Mouse (Mus musculus) urinary bladder, postnatal 10 days (tissue): ENCODE results near the gene Wnt10b.

Source experiments
- DNase-seq: peaks from one replicate; pipeline ENCODE4 v3.0.0; 2022; ENCODE audit warnings: low spot score

Wnt10b gene

GRCm38 (mm10) chr15:98729791-98730545, 48.0 kb downstream of the Wnt10b start:
- no peak for DNase-seq

DNA sequence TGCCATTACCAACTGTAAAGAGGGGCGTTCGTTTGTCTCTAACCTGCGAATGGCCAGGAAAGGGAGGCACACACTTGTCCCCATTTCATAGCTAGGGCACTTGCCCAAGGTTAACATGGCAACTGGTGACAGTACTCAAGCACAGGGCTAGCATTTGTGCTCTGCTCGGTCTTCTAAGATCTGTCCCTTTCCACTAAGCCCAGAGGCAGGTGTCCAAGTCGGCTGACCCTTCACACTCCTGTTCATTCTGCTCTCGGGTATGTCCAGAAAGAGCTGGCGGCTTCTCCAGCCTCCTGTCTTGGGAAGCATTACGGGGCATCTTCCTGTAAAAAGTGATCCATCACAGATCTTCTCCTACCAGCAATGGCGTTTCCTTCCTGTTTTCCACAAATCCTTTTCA, 49.6 kb downstream of the Wnt10b start:
- no peak for DNase-seq

GRCm38 (mm10) chr15:98727443-98728321, 50.3 kb downstream of the Wnt10b start, which contains the start of gene Fkbp11:
Gene Fkbp11, minus strand, starts transcription at chr15:98728198.
- no peak for DNase-seq

- no peak for DNase-seq
Measured at GRCm38 (mm10) chr15:98726746-98727145, 51.2 kb downstream of the Wnt10b start.

GRCm38 (mm10) chr15:98726079-98726478, 51.9 kb downstream of the Wnt10b start:
- DNase-seq: no peak

GRCm38 (mm10) chr15:98724441-98724840, 53.5 kb downstream of the Wnt10b start:
- no peak for DNase-seq

DNA sequence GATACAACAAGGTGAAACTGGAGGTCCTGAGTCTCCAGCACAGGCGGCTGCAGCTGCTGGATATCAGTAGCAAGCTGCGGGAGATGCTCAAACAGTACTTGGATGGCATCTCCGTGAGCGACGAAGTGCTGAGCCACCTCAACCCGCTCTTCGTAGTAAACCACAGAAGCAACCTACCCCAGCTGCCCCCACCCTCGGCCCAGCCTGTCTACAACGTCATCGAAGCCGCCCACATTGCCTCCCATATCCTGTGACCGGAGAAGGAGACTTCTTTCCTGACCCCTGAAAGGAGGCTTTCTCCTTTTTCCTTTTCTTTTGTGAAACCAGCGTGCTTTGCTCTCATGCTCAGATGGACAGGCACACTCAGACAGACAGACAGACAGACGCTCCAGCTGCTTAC, 55.1 kb downstream of the Wnt10b start:
- DNase-seq: no peak

DNA sequence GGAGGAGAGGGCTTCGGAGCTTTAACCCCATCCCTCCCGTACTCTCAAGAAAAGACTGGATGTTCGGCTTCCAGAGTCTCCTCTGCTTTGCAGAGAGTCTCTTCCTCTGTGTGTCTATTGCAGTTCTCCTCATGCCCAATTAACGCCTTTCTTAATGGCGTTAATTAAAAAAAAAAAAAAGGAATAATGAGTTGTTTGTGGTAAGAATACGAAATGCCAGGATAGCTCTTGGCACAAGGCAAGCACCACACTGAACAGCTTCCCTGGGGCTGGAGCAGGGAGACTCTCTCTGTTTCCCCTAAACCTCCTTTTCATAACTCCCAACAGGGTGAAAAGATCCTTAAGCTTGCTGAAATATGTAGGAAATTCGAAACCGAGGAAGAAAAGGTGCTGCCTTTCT, 55.8 kb downstream of the Wnt10b start:
- DNase-seq: no peak
